Mouse (Mus musculus) kidney, postnatal 4 days (tissue): ENCODE data around the gene Hvcn1.
"Not testable (repeated sequence)": the region's sequence is repeated elsewhere in the genome, so short reads cannot be mapped to it uniquely, and the experiment has no call there.

Source experiments
- DNase-seq, 2 experiments: peaks; one replicate each; pipeline ENCODE4 v3.0.0; 2021; ENCODE audit warnings: mixed read lengths in 2 of 2

The Hvcn1 gene

DNA sequence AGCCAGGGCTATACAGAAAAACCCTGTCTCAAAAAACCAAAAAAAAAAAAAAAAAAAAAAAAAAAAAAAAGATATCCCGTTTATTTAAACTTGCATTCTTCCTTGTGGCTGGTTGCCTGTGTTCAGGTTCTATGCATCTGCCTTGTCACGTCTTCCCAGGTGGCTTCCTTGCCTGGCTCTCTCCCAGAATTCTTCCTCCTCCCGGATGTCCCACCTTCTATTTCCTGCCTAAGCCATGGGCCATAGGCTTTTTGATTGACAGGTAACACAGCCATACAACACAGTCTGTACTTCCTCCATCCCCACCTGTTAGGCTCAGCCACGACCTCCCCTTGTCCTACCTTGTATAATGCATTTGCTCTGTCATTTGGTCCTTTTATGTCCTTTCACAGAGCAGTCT, at the start of gene Hvcn1:
Gene Hvcn1 (plus strand): TSS at position 330 of the 400 bp plus-strand sequence.
- no peak for DNase-seq

DNA sequence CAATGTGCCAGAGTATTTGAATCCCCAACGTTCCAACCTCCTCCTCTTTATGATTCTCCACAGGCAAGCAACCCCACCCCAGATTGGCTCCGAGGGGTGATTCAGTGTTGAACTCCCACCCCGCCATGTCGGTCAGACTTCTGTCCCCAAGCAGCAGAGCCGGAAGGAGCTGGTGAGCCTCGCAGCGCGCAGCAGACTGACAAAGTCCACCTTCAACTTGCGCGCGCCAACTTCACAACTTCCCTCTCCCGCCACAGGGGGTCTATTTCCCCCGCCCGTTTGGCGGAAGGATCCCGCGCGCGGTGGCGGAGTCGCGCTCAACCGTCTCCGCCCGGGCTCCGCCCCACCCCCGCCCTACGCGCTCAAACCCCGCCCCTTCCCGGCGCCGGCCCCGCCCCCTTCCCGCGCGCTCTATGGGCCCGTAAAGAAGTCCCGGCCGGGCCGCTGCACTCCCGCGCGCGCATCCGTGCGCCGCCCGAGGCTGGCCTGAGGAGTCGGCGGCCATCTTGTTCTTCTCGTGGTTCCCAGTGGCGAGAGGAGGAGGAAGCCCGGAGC, 48.7 kb upstream of the Hvcn1 start, which contains the start of gene Ppp1cc:
Gene Ppp1cc (plus strand): TSS at position 452 of the 555 bp plus-strand sequence.
- peak; percentile 96 to 97 for DNase-seq

DNA sequence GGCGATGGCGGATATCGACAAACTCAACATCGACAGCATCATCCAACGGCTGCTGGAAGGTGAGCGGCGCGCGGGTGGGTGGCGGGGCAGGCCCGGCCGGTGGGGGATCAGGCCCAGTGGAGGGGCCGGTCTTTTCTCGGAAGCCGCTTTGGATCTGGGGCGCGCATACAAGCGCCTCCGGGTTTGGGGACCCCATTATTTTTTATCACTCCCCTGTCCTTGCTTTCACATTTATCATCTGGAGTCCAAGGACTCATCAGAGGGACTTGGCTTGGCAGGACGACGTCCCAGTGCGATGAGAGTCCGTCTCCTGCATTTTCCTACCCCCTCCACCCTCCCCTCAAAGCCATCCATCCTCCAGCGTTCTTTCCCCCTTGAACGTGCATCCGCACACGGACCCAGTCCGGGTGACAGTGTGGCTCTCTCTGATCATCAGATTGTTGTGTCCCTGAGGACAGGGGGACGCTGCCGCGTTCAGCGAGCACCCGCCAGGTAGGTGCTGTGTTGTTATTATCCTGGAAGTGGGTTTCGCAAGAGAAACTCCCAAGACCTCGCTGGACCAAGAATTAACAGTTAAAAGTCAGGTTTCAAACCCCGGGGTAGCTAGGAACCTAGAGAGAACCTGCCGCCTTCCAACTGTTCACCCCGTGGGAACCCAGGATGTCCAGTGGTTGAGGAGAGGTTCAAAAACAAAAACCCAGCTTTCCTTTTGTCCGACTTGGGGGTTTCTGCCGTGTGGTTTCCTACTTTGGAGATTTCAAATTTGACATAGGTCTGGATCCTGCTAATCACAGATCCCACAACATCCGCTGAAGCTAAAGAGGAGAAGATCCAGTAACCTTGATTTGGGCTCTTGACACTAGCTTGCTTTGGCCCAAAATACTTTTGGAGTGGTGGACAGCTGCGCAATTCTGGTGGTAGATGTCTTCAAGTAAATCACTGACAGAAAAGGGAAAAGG, 47.8 kb upstream of the Hvcn1 start:
- DNase-seq: peak; percentile 39 to 57

DNA sequence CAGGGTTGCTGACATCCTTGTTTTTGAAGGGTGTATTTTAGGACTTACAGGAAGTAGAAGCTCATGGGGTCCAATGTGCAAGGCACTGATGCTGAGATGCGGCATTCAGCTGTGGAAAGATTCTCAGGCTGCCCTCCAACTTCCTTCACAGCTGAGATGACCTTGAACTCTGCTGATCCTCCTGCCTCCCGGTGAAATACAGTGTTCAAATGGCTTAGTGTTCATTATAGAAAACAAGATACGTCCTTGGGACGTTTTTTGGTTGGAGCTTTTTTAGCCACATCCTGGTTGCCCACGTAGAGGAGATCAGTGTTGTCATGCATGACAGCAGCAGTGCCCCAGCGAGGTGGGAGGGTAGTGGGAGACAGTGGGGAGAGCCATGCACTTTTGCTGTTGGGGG, 43.4 kb upstream of the Hvcn1 start:
- DNase-seq: no peak

DNA sequence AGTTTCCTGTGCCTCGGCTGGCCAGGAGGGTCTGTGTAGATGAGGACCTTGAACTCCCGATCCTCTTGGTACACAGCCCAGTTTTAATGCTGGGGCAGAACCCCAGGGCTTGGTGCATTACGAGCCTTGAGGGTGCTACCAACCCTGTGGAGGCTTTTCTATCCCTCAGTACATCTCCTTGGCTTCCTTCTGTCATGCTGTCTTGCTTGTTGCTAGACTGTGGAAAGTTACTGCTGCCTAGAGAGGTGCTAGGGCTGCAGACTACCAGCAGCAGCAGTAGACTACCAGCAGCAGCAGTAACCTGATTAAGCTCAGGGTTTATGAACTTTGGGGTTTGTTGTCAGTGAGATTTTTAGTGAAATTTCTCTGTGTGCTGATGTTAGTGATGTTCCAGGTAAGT, 42.6 kb upstream of the Hvcn1 start:
- no peak for DNase-seq

DNA sequence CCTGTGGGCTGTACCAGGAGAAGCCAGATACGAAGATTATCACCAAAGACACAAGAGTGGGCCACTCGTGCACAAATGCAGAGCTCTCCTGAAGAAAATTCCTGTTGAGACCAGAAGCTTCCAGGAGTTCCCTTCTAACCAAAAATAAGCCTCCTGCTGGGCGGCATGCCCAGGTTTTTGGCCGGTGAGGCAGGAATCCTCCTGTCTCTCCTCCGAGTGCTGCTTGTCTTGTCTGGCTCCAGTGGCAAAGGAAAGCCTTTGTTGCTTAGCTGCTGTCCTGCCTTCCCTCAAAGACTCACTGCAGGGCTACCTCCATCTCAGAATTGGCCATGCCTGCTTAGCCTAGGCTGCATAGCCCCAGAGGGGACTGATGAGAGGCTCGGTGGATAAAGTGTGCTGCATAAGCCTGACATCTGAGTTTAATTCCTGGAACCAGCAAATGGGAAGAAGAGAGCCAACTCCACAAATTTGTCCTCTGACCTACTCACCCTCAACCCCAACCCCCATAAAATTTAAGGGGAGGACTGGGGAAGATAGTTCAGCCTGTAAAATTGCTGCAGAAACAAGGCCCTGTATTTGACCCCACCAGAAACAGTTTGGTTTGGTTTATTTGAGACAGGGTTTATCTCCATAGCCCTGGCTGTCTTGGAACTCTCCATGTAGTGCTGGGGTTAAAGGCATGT, 41.2 kb upstream of the Hvcn1 start:
- DNase-seq: peak in 1 of 2 experiments; percentile 40

DNA sequence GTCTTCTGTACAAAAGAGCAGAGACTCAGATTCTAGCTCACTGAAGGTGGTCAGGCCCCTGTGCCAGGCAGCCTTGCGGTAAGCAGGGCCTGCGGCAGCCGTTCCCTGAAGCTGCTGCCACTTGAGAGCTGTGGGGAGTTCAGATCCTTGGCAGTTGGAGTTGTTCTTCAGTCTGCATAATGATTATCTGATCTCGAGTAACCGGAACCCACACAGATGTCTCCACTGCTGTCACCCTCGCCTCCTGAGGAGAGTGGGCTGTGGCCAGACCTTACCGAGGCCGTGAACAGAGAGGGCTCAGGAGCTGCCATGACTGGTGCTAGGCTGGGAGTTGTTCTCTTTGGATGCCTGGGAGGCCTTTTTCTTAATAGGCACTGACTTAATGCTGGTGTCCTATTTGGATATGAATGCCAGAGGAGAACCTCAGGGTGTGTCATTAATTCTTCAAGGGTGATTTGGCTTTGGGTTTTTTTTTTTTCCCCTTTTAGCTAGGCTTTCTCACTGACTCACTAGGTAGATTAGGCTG, 39.9 kb upstream of the Hvcn1 start:
- DNase-seq: no peak

DNA sequence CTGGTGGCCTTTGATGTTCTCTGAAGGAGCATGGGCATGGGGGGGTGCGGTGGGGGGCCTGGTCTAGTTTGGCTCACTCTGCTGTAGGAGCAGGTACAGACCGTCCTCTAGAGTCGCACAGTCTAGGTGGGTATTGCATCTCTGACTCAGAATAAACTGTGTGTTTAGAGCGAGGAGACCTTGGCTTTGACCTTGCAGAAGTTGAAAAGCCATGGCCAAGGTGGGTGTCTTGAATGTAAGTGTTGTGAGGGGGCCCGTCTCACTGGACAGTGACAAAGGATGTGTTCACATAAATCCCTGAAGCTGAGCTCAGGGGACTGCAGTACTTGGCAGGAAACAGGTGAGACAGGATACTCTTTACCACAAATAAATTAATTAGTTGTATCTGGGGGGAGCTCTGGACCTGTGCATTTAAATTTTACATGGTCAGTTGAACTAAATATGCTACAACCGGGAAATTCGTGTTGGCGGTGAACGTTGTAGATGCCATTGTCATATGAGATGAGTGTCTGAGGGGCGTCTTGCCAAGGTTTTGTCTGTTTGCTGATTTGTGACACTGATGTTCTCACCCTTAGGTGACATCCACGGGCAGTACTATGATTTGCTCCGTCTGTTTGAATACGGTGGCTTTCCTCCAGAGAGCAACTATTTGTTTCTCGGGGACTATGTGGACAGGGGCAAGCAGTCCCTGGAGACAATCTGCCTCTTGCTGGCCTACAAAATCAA, 38.1 kb upstream of the Hvcn1 start:
- DNase-seq: no peak

DNA sequence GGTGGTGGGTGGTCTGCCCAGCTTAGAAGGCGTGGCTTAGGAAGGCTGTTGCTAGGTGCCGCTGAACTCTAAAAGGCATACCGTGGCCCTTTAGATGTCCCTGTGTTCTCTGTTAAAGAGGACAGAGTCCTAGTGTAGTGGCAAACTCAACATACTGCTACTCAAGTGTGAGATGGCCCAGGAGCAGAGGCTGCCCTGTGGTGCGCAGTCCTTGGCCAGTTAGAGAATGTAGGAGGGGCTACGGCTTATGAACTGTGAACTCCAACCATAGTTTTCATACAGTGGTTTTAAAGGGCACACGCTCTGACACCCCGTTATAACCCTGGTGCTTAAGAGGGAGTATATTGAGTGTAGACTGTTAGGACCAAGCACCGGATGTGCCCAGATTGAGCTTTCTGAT, 35.5 kb upstream of the Hvcn1 start:
- no peak for DNase-seq

DNA sequence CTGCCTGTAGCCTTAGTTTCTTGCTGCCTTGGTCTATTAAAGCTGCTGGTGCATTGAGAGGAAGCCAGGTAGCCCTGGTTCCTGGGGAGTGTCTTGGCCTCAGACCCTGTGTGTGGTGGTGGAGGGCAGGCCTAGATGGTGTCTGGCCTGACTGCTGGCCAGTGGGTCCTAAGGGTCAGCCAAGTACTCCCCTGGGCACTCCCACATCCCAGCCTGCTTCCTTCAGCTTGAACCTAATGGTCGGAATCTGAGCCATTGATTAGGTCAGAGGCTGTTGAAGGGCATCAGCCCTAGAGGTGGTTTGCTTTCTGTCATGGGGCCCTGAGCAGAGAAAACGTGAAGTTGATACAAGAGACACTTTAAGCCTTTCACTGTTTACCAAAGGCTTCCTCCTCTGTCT, 31.2 kb upstream of the Hvcn1 start:
- DNase-seq: no peak

DNA sequence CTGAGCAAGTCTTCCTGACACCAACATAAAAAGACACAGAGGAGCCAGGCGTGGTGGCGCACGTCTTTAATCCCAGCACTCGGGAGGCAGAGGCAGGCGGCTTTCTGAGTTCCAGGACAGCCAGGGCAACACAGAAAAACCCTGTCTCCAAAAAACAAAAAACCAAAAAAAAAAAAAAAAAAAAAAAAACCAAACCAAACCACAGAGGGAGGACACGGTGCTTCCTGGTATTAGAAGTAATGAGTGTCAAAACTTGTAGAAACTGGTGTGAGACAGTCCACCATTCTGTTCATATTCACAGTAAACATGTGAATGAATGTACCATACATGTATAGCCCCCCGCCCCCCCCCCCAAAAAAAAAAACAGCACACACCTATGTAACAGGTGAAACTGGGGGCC, 30.6 kb upstream of the Hvcn1 start:
- no peak for DNase-seq

DNA sequence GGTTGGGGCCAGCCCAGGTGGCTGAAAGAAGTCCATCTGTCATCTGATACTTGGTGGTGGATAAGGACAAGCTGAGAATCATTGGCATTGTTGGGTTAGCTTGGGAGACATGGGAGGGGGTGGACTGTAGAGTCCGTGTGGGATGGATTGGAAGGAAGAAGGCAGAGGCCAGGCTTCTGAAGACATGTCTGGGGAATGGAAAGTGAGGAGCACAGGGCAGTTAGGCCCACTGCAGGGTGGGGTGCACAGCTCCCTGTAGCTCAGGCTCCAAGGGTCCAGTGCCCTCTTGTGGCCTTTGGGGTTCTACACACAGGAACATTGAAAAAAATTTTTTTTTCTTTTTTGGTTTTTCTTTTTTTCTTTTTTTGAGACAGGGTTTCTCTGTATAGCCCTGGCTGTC, 30.2 kb upstream of the Hvcn1 start:
- DNase-seq: peak; percentile 77 to 85

DNA sequence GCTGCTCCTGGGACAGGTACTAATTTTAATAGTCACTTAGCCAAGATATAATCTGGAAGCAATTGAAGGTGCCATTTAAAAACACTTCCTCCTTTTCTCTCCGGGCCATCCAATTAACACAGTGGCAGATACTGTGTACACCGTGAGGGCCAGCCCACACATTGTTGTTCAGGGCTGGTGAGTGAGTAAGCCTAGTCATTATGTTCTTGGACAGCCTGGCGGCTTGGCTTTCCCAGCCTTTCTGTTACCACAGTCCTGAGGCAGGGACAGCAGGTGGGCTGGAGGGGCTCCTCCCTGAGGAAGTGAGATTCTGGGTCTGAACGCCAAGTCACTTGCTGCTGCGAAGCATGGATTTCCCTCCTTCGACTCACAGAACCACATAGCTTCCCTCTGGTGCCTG, 26.9 kb upstream of the Hvcn1 start:
- no peak for DNase-seq

DNA sequence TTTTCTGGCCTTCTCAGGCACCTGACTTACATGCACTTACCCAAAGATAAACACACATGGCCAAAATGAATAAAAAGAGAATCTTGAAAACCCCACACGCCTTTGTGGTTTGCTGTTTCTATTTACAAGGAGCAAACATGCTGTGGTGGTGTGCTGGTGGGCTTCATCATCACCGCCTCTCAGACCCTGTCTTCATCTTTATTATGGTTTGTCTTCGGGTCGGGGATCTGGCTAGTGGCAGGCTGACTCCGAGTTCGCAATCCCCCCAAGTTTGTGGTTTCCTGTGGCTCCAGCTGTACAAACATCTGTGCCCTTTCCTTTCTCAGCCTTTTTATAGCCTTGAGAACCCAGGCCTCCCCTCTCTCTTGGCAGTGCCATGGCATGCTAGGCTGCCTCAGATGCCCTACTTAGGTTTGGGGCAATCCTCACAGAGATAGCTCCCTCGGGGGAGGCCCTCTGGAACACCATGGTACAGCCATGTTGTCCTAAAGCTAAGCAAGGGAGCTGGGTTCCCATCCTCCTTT, 22.3 kb upstream of the Hvcn1 start:
- DNase-seq: no peak

DNA sequence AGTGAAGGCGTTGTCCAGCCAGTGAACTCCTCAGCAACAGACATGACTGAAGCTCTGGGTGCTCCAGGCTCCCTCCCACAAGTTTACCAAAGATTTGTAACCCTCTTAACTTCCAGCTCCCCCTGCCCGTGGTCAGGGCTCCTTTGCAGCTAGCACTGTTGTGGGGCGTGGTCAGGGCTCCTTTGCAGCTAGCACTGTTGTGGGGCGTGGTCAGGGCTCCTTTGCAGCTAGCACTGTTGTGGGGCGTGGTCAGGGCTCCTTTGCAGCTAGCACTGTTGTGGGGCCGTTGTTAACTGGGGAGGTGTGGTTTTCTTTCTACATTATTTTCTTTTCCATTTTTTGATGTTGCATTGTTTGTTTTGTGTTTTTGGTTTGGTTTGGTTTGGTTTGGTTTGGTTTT, 21.7 kb upstream of the Hvcn1 start:
- DNase-seq: not testable (repeated sequence)

DNA sequence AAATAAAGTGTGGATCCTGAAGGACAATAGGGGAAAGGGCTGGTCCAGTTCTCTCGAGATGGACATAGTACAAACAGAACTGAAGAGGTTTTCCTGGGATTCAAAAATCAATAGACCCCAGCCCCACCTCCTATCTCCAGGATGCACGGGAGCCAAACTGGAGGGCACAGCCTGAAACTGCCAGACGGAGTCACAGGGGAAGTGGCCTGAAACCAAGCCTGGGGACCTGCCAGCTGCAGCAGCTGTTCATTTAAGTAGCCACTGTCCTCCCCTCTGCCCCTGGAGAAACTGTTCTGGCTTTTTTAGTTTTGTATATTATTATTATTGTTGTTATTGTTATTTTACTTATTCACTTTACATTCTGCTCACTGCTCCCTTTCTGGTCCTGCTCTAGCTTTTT, 17.5 kb upstream of the Hvcn1 start:
- DNase-seq: no peak

DNA sequence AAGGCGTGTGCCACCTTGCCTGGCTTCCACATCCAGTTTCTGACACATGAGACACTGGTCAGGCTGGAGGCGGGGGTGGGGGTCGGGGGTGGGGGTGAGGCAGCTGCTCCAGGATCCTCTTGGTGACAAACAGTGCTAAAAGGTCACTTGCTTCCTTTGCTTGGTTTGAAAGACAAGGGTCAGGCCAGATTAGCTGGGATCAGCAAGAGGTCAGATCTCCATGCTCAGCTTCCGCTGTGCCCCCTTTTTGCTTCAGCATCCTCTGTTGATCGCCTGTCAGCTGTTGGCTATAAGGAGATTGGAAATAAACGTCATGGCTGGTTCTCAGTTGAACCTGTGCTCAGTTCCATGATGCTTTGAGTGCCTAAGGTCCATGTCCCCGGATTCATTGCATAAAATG, 16.1 kb upstream of the Hvcn1 start:
- no peak for DNase-seq

DNA sequence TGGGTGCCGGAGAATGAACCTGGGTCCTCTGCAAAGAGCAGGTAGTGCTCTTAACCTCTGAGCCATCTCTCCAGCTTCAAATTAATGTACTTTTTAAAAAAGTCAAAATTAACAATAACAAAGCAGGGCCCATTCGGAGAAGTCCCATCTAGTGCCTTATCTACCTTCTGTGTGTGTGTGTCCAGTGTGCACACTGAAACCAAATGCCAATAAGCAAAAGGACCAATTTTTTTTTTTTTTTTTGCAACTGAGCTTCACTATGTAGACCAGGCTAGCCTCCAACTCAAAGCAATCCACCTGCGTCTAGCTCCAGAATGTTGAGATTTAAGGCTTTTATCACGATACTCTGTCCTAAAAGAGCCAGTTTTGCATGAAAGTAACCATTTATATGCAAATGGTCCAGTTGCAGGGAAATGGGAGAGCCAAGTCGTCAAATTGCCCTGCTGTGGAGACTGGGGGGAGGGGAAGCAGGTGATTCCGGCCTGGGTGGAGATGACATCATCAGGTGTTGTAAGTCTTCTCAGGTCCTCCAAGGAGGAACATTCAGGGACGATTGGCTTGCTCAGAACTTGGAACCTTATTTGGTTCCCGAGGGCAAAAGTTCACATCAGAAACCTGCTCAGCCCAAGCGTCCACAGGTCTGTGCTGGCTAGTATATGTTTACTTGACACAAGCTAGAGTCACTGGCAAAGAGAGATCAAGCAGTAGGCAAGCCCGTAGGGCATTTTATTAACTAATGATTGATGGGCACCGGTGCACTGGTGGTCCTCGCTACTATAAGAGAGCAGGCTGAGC, 15.1 kb upstream of the Hvcn1 start:
- peak; percentile 44 to 68 for DNase-seq

DNA sequence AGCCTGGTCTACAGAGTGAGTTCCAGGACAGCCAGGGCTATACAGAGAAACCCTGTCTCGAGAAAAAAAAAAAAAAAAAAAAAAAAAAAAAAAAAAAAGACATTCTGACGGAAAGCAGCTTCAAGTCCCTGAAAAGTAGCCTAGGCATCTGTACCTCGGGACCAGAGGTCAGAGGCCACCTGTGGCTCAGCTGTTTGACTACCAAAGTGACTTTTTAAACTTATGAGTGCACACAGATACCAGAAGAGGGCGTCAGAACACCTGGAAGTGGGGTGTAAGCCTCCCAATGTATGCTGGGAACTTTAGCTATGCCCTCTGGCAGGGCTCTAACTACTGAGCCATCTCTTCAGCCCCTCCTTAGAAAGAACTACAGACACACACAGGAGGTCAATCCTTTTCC, 14.3 kb upstream of the Hvcn1 start:
- DNase-seq: no peak

DNA sequence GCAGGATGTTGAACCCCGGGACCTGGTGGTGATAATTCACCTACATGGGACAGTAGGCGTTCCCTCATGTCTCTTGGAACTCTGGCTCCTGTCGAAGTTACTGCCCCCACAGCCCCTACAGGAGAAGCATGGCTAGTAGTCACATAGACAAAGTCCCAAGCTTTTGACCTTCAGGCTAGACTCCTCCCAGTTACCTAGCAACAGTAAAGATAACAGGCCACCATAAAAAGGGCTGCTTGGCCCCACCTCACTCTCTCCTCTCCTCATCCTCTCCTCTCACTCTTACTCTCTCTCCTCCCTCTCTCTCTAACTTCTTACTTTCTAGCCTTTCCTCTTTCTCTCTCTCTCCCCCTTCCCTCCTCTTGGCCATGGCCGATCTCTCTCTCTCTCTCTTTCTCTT, 5.7 kb upstream of the Hvcn1 start:
- DNase-seq: no peak

DNA sequence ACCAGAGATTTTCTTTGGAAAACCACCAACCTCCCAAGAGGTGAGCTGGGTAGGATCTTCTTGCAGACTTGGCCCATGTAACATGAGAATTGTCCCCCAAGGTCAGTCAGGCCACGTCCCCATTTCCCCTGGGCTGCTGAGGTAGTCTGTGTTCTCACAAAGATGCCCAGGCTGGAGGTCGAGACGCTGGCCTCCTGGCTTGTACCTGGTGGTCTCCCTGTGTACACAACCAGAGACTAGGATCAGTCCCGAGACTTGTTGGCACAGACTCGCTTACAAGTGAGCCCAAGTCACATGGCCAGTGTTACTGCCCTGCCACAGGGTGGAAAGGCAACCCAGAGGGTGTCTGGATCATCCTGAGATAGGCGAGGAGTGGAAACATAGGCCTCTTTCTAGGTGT, 4.7 kb upstream of the Hvcn1 start:
- DNase-seq: no peak

DNA sequence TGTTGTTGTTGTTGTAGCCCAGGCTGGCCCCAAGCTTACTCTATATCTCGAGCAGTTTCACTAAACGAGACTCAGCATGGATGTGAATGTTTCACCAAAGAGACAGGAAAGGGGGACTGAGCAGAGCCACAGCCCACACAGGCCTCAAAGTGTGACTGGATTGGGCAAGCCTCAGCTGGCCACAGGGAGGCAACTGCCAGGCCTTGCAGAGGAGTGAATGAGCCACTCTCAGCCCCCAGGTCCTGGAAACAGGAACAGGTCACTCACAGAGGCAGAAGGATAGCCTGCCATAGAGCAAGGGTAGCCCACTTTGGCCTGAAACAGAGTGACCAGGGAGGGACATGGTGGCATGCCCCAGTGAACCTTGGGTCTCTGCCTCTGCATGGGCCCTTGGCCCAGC, 2.4 kb upstream of the Hvcn1 start:
- no peak for DNase-seq
